Mouse (Mus musculus): Measurements from ENCODE around the gene Cd46. TPM values are rescaled to one million over a fixed set of nuclear protein-coding genes. Genes with fewer than 3 reads are reported as not detected.

The Cd46 gene
- 6.8 TPM for polyA plus RNA-seq (2015; fragmentation: Illumina TruSeq; extraction: RNeasy Lipid Tissue Mini Kit (QIAGEN cat#74804); ENCODE audit: insufficient read depth, low replicate concordance)

DNA sequence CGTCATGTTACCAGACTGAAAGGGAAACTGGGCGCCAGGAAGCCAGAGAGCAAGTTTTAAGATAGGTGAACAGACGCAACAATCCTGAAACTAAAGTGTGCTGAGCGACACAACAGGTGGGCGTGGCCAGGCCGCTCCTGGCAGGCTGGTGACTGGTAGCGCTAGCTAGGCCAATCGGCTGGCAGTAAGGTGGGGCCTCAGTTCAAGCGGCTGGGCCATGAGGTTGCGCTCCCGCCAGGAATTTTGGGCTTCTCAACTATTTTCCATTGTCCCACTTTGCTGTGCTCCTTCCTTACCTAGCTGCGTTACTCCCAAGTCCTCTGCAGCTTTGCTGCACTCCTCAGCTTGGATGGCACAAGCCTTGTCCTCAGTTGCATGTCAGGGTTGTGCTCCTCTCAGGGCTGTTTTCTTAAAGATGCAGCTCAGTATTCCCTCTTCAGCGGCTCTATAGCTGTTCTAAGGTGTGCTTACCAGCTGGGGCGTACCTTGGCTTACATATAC, at the start of gene Cd46:
Gene Cd46, minus strand, starts transcription at position 30 of the 501 bp plus-strand sequence.

DNA sequence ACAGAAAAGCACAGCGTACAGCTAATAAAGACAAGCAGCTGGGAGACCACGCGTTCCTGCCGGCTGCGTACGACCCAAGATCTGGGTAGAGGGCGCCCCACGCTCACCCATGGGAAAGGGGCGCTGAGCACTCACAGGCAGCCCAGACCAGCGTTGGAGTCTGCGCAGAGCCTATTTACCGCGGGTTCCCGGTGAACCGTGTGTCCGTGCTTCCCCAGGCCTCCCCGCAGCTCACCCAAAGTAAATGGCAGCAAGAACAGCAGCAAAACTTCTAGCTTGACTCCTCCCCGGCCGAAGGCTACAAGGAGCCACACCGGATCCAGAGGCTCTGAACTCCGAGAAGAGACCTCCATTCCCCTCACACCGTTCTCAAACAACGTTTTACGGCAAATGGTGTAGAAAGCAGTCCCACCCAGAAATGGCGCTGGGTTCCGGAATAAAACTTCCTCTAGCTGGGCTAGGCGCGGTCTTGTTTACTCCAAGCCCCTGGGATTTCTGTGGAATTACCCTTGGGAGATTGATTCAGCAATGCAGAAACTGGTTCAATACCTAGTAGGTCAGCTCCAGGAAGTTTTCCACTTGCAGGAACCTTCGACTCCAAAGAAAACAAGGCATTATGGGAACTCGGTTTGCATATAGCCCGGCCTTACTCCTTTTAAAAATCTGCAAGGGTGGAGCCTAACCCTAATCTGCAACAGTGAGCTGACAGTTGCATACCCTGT, 39.1 kb upstream of the Cd46 start, which contains the start of gene Cr1l:
Gene Cr1l, minus strand, starts transcription at position 634 of the 722 bp plus-strand sequence.

Other genes starting within 250 kb of the Cd46 start
- 23.6 TPM for gene Cd34, start 153.4 kb downstream of the Cd46 start, polyA plus RNA-seq (2015; fragmentation: Illumina TruSeq; extraction: RNeasy Lipid Tissue Mini Kit (QIAGEN cat#74804); ENCODE audit: insufficient read depth, low replicate concordance)
- gene Cr1l, start 39.3 kb upstream of the Cd46 start, polyA plus RNA-seq (2015; fragmentation: Illumina TruSeq; extraction: RNeasy Lipid Tissue Mini Kit (QIAGEN cat#74804); ENCODE audit: insufficient read depth, low replicate concordance): 180 TPM
- 903 TPM for gene Cr2, start 84.5 kb upstream of the Cd46 start, polyA plus RNA-seq (2015; fragmentation: Illumina TruSeq; extraction: RNeasy Lipid Tissue Mini Kit (QIAGEN cat#74804); ENCODE audit: insufficient read depth, low replicate concordance)

Data from spleen, adult 10 weeks (tissue).